Mouse (Mus musculus): Measurements from ENCODE around the gene Phf14.
A peak's percentile ranks its signal among the peaks of the same experiment; 100 is the strongest.

Phf14 gene

GRCm38 (mm10) chr6:12021480-12021879 lies 113.9 kb downstream of the Phf14 start:
- DNase-seq (ENCODE audit: low spot score) = no peak

- no peak for DNase-seq (ENCODE audit: low spot score)
These were observed 115.8 kb downstream of the Phf14 start for GRCm38 (mm10) chr6:12023395-12023794.

GRCm38 (mm10) chr6:12026804-12027537 lies 119.4 kb downstream of the Phf14 start:
- no peak for DNase-seq (ENCODE audit: low spot score)

GRCm38 (mm10) chr6:12034561-12034960 lies 127.0 kb downstream of the Phf14 start:
- DNase-seq (ENCODE audit: low spot score) = no peak

GRCm38 (mm10) chr6:12038268-12038667 lies 130.7 kb downstream of the Phf14 start:
- no peak for DNase-seq (ENCODE audit: low spot score)

GRCm38 (mm10) chr6:12052884-12053283 lies 145.3 kb downstream of the Phf14 start:
- DNase-seq (ENCODE audit: low spot score) = no peak

GRCm38 (mm10) chr6:12054149-12054548 lies 146.5 kb downstream of the Phf14 start:
- peak; percentile 35 for DNase-seq (ENCODE audit: low spot score)

- DNase-seq (ENCODE audit: low spot score) = no peak
These were observed 151.1 kb downstream of the Phf14 start for GRCm38 (mm10) chr6:12058717-12059116.

- DNase-seq (ENCODE audit: low spot score) = no peak
These were observed 152.4 kb downstream of the Phf14 start for GRCm38 (mm10) chr6:12059971-12060370.

GRCm38 (mm10) chr6:12060452-12061140 lies 153.0 kb downstream of the Phf14 start:
- no peak for DNase-seq (ENCODE audit: low spot score)

- DNase-seq (ENCODE audit: low spot score) = no peak
These were observed 160.3 kb downstream of the Phf14 start for GRCm38 (mm10) chr6:12067956-12068355.

- no peak for DNase-seq (ENCODE audit: low spot score)
These were observed 161.7 kb downstream of the Phf14 start for GRCm38 (mm10) chr6:12069357-12069756.

GRCm38 (mm10) chr6:12074599-12074998 lies 167.0 kb downstream of the Phf14 start:
- no peak for DNase-seq (ENCODE audit: low spot score)

GRCm38 (mm10) chr6:12077338-12077737 lies 169.7 kb downstream of the Phf14 start:
- DNase-seq (ENCODE audit: low spot score) = no peak

- DNase-seq (ENCODE audit: low spot score) = no peak
These were observed 170.4 kb downstream of the Phf14 start for GRCm38 (mm10) chr6:12077880-12078618.

- no peak for DNase-seq (ENCODE audit: low spot score)
These were observed 171.7 kb downstream of the Phf14 start for GRCm38 (mm10) chr6:12079260-12079659.

- no peak for DNase-seq (ENCODE audit: low spot score)
These were observed 172.8 kb downstream of the Phf14 start for GRCm38 (mm10) chr6:12080423-12080822.

GRCm38 (mm10) chr6:12081722-12082121 lies 174.1 kb downstream of the Phf14 start:
- DNase-seq (ENCODE audit: low spot score) = no peak

- DNase-seq (ENCODE audit: low spot score) = no peak
These were observed 174.5 kb downstream of the Phf14 start for GRCm38 (mm10) chr6:12082125-12082524.

GRCm38 (mm10) chr6:12082531-12083216 lies 175.1 kb downstream of the Phf14 start:
- no peak for DNase-seq (ENCODE audit: low spot score)

GRCm38 (mm10) chr6:12084721-12085120 lies 177.1 kb downstream of the Phf14 start:
- DNase-seq (ENCODE audit: low spot score) = no peak

GRCm38 (mm10) chr6:12089439-12089992 lies 181.9 kb downstream of the Phf14 start:
- no peak for DNase-seq (ENCODE audit: low spot score)

Measured in ovary, adult 18-20 months (tissue).